Mouse (Mus musculus) olfactory bulb, adult 2 months (tissue): ENCODE data around the gene Chac1.

Source experiments
- CTCF ChIP-seq: fragments of 200-500 bp; IDR thresholded peaks from 2 replicates; pipeline ENCODE4 v1.5.1; 2012; ENCODE audit warnings: low read depth, mild to moderate bottlenecking, low read length, moderate library complexity; ENCODE audit not compliant: insufficient read depth
- POLR2A ChIP-seq: fragments of 200-500 bp; IDR thresholded peaks from 2 replicates; pipeline ENCODE4 v1.6.1; 2012; ENCODE audit warnings: mild to moderate bottlenecking, low read depth, low read length, moderate library complexity; ENCODE audit not compliant: insufficient read depth

DNA sequence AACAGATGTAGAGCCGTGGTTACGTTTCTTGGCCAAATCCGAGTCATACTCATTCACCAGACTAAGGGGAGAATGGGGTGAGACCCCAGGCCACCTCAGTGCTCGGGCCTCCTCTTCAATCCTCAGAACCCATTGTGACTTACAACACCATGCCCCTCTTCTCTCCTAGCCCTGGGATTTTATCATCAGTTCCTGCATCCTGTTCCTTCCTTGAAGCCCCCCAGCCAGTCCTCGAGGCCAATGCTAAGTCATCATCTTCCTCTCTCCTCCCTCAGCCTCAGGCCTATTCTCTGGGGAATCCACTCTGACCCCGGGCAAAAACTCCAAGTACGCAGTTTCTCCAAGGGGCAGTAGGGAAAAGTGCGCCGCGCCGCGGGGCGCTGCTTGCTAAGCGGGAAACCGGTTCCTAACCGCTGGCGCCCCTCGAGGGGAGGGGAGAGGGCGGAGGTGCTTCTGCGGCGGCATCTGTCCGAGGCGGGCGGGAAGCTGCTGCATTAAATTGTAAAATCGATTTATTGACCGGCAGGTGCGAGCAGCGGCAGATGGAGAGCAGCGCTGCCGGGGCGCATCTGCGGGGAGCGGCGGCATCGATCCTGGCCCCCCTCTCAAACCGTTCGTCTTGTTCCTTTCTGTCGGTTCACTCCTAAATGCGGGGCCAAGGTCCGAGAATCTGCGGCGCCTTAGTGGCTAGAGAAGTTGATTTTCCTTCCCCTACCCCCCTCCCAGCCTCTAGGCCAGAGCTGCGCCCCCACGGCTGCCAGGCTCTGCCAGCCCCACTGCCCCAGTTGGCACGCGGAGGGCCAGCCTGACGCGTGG lies 29.1 kb upstream of the Chac1 start:
- no peak for TF ChIP-seq CTCF
- no peak for TF ChIP-seq POLR2A
